Mouse (Mus musculus) ES-E14 (cell line): ENCODE data around the gene Fli1. TPM values are rescaled to one million over a fixed set of nuclear protein-coding genes. Genes with fewer than 3 reads are reported as not detected.

Source experiments
- DNase-seq: peaks from one replicate; pipeline ENCODE4 v3.0.0-alpha.2; 2013; ENCODE audit warnings: low read depth, low spot score
- H3K27ac ChIP-seq: 2 replicates; pipeline ENCODE4 v1.5.1; 2012; ENCODE audit warnings: low read depth, mild to moderate bottlenecking, low read length, moderate library complexity, mixed read lengths; ENCODE audit not compliant: poor library complexity, insufficient read depth, severe bottlenecking
- H3K36me3 ChIP-seq: 2 replicates; pipeline ENCODE4 v1.6.1; 2012; ENCODE audit warnings: mild to moderate bottlenecking, low read length, moderate library complexity, mixed read lengths; ENCODE audit not compliant: control insufficient read depth, poor library complexity, insufficient read depth, severe bottlenecking
- H3K4me1 ChIP-seq, 2 experiments: fragments of 150-350 bp in 1 of 2; sonication (generic) in 1 of 2; 2 replicates each; pipeline ENCODE4 v1.6.1; 2012; ENCODE audit warnings: low read length in 2 of 2, mild to moderate bottlenecking in 1 of 2, mixed read lengths in 1 of 2; ENCODE audit not compliant: control insufficient read depth in 2 of 2, insufficient read depth in 2 of 2, poor library complexity in 1 of 2
- H3K4me3 ChIP-seq, 2 experiments: fragments of 150-350 bp in 1 of 2; sonication (generic) in 1 of 2; 2 replicates each; pipeline ENCODE4 v1.5.1; 2012; ENCODE audit warnings: low read length in 2 of 2, low read depth in 1 of 2, mild to moderate bottlenecking in 1 of 2, mixed read lengths in 1 of 2; ENCODE audit not compliant: insufficient read depth in 1 of 2, poor library complexity in 1 of 2, severe bottlenecking in 1 of 2
- H3K9ac ChIP-seq: 2 replicates; pipeline ENCODE4 v1.6.1; 2012; ENCODE audit warnings: low read depth, mild to moderate bottlenecking, low read length, mixed read lengths; ENCODE audit not compliant: poor library complexity, insufficient read depth, severe bottlenecking
- H3K9me3 ChIP-seq: fragments of 150-350 bp; sonication (generic); 2 replicates; pipeline ENCODE4 v1.6.1; 2012; ENCODE audit warnings: low read depth, mild to moderate bottlenecking, low read length; ENCODE audit not compliant: control insufficient read depth, insufficient read depth
- CHD2 ChIP-seq: IDR thresholded peaks from 2 replicates; pipeline ENCODE4 v1.6.1; 2014; ENCODE audit warnings: mild to moderate bottlenecking, low read depth, low read length, inconsistent platforms
- HCFC1 ChIP-seq: IDR thresholded peaks from 2 replicates; pipeline ENCODE4 v1.6.1; 2012; ENCODE audit warnings: low read length, inconsistent platforms, borderline replicate concordance; ENCODE audit not compliant: insufficient read depth
- MAFK ChIP-seq: IDR thresholded peaks from 2 replicates; pipeline ENCODE4 v1.6.1; 2014; ENCODE audit warnings: mild to moderate bottlenecking, low read depth, low read length, inconsistent platforms; ENCODE audit not compliant: insufficient read depth
- ZC3H11A ChIP-seq: IDR thresholded peaks from 2 replicates; pipeline ENCODE4 v1.6.1; 2012; ENCODE audit warnings: low read depth, mild to moderate bottlenecking, inconsistent platforms, low read length, borderline replicate concordance
- ZNF384 ChIP-seq: IDR thresholded peaks from 2 replicates; pipeline ENCODE4 v1.6.1; 2012; ENCODE audit warnings: low read depth, low read length, inconsistent platforms
- in situ Hi-C, 2 experiments: fragments of 600-800 bp; cut with MboI; formaldehyde crosslinking; loops; one replicate each; pipeline ENCODE4 v1.15.1; 2025; ENCODE audit warnings: low sequenced_read_pairs in 2 of 2, inconsistent platforms in 1 of 2; ENCODE audit not compliant: unreplicated experiment in 2 of 2
- total RNA-seq: library from RNA; depleted of rRNA; stranded (reverse); fragments of 300-350 nt; gene quantifications from 2 replicates; pipeline ENCODE4 v1.2.3, GENCODE M21; 2012

Gene Fli1
- total RNA-seq, 1 experiment = 0.40 TPM

DNA sequence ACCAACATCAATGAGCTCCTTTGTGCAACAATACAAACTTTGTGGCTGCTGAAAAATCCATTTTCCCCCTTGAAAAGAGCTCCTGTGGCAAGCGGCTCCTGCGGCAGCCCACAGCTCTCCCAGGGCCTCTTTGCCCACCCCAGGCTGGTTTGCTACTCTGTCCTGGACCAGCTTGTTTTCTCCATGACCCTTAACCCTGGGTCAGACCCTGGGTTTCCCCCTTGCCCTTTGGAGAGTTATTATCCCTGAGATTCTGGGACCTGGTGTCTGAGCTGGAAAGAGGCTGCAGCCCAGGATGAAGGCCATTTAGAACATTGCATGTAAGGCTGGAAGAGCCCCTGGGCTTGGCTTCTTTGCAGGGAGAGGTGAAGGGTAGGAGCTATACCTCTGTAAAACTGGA lies 4.1 kb upstream of the Fli1 start:
- in situ Hi-C loops = loop anchor here (25.0 kb wide), 2 partner anchors 634 to 1941 kb away; partner anchors contain the start of genes Barx2 (in 1 of the 2) and Kirrel3 (in 1 of the 2)
- no peak overlapping the region for H3K9ac ChIP-seq
- no peaks in the 10 kb centered on the region for H3K9me3 ChIP-seq
- H3K27ac ChIP-seq = no peak overlapping the region
- peaks cover 0 to 4% of the 10 kb centered on the region in 2 experiments; a peak in 2 of 4 replicates for H3K4me1 ChIP-seq
- DNase-seq = no peak
- no peak overlapping the region for H3K4me3 ChIP-seq
- TF ChIP-seq HCFC1 (no peak), ZNF384 (no peak), ZC3H11A (no peak), CHD2 (no peak), MAFK (no peak)
- no peaks in the 10 kb centered on the region for H3K36me3 ChIP-seq

DNA sequence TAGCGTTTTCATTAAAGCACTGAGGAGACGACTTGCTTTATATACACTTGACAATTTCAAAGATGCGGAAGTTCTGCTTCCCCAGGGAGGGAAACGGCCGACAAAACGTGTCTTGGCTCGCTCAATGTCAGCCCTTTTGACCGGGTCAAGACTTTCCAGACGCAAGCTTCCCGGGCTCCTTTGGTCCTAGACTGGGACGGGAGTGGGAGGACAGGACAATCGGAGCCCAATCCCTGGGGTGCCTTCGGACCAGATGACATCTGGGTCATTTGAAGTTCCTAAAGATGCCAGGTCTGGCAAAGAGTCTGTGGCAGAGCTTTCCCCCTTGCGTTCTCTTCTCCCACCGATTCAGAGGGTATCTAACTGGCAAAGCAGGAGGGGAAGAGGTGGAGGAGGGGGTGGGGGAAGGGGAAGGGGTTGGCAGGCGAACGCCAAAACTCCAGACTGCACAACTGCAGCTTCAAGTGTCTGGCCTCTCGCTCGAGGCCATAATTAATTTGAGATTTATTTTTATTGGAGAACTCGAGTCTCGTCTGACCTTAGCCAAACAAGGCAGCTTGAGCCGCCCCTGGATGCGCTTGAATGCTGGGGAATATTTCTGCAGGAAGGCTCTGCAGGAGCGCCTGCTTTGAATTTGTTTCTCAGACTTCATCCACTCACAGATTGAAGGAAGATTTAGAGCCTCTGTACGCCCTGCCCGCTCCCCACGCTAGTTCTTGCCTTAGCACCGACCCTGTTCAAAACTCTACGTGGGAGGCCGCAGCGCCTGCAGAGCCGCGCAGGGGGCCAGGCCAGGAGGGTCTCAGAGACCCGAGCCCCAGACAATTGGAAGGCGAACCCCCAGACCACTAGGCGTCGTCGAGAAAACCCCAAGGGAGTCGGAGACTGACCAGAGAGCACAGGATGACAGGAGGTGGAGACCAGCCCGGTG lies 2.3 kb upstream of the Fli1 start:
- Histone ChIP-seq H3K27ac (no peak overlapping the region), H3K36me3 (no peaks in the 10 kb centered on the region), H3K9ac (no peak overlapping the region), H3K4me3 (no peak overlapping the region; a peak in 1 of 4 replicates), H3K9me3 (no peaks in the 10 kb centered on the region), H3K4me1 (peaks cover 0 to 4% of the 10 kb centered on the region in 2 experiments; a peak in 2 of 4 replicates)
- no peak for DNase-seq
- TF ChIP-seq MAFK (no peak), CHD2 (no peak), ZC3H11A (no peak), ZNF384 (no peak), HCFC1 (no peak)
- in situ Hi-C loops = loop anchor here (25.0 kb wide), 2 partner anchors 633 to 1942 kb away; partner anchors contain the start of genes Barx2 (in 1 of the 2) and Kirrel3 (in 1 of the 2)

DNA sequence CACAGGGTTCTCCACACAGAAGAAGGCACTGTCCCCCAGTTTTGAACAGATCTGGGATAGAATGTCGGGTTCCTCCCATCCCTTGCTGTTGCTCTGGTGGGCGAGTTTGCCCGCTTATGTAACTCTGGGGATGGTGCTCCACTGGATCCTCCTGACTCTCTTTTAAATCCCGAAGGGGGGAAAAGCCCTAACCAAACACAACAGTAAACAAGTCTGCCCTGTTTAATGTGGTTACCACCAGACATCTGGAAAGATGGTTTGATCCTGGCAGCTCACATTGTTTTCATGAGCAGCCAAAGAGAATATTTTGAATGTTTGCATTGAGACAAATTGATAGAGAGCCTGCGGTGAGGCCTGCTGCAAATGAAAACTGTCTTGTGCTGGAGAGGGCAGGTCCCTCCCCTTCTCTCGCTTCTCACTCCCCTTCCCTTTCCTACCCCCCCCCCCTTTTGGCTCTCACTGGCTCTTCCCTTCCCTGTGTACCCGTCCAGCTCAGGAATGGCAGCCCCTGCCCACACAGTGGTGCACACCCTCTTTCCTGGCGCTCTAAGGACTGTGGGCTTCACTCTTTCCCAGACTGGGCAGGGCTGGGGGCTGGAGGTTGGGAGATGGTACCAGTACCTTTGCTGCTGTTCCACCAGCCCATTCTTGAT lies 1.4 kb upstream of the Fli1 start:
- Histone ChIP-seq H3K4me1 (peaks cover 0 to 4% of the 10 kb centered on the region in 2 experiments; a peak in 2 of 4 replicates), H3K4me3 (no peak overlapping the region), H3K36me3 (no peaks in the 10 kb centered on the region), H3K27ac (no peak overlapping the region), H3K9ac (no peak overlapping the region), H3K9me3 (no peaks in the 10 kb centered on the region)
- DNase-seq = no peak
- in situ Hi-C loops = loop anchor here (25.0 kb wide), 2 partner anchors 632 to 1943 kb away; partner anchors contain the start of genes Barx2 (in 1 of the 2) and Kirrel3 (in 1 of the 2)
- no peak for TF ChIP-seq HCFC1
- TF ChIP-seq ZC3H11A = no peak
- no peak for TF ChIP-seq MAFK
- TF ChIP-seq ZNF384 = no peak
- TF ChIP-seq CHD2 = no peak

DNA sequence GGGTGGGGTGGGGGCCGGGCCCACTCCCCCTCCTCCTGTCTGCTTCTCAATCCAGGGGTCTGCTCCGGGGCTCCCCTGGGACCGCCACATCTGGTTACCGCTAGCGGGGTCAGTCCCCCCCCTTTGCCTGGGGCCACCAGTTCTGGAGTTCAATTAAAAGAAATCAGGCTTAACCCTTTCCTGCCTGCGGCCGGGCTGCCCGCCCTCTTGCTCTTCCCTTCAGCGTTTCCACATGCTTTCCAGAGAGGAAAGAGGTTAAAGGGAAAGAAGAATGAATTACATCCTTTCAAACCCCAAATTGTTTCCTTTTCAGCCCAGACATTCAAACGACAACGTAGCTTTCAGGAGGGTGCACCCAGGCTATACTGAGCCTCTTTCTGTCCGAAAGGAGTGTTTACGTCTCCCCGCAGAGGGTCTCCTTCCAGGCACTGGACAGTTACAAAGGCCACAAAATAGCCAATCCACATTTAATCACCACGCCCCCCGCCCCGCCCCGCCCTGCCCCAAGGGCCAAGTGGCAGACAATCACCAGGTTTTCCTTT lies 450 bp upstream of the Fli1 start:
- Histone ChIP-seq H3K4me3 (peak overlapping the region; percentile 25 to 39; a peak in 2 of 4 replicates), H3K36me3 (no peaks in the 10 kb centered on the region), H3K9me3 (no peaks in the 10 kb centered on the region), H3K27ac (no peak overlapping the region), H3K9ac (no peak overlapping the region), H3K4me1 (peaks cover 0 to 4% of the 10 kb centered on the region in 2 experiments; a peak in 2 of 4 replicates)
- DNase-seq = no peak
- in situ Hi-C loops = loop anchor here (25.0 kb wide), 2 partner anchors 631 to 1944 kb away; partner anchors contain the start of genes Barx2 (in 1 of the 2) and Kirrel3 (in 1 of the 2)
- no peak for TF ChIP-seq CHD2
- no peak for TF ChIP-seq MAFK
- TF ChIP-seq HCFC1 = no peak
- TF ChIP-seq ZNF384 = no peak
- TF ChIP-seq ZC3H11A = no peak
